Mouse (Mus musculus) ES-Bruce4 (cell line): ENCODE results near the gene Chka.
A peak's percentile ranks its signal among the peaks of the same experiment; 100 is the strongest.

Experiments used
- CTCF ChIP-seq: IDR thresholded peaks from one replicate; pipeline ENCODE4 v1.8.1; 2011; ENCODE audit warnings: low read depth, low read length
- EP300 ChIP-seq: IDR thresholded peaks from 2 replicates; pipeline ENCODE4 v1.6.1; 2011; ENCODE audit warnings: low read depth, low read length; ENCODE audit not compliant: insufficient read depth
- POLR2A ChIP-seq: IDR thresholded peaks from one replicate; pipeline ENCODE4 v1.8.1; 2011; ENCODE audit warnings: low read length; ENCODE audit not compliant: insufficient read depth

DNA sequence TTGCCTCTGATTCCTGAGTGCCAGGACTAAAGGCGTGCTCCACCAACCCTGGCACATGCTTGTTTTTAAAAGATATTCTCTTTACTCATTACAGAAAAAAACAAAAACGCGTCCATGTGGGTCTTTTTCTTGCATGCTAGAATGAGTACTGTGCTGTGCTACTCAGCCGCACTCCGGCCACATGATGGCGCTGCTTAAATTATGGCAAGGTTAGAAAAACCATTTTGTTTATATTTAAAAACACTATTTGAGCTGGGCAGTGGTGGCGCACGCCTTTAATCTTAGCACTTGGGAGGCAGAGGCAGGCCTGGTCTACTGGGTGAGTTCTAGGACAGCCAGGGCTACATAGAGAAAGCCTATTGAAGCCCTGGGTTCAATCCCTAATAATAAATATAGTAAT, 38.6 kb downstream of the Chka start:
- no peak for TF ChIP-seq EP300
- peak; percentile 28 for TF ChIP-seq CTCF
- no peak for TF ChIP-seq POLR2A
